Mouse (Mus musculus) left cerebral cortex, adult 2 months (tissue): Measurements from ENCODE around the gene Akr1b10. TPM values are rescaled to one million over a fixed set of nuclear protein-coding genes. Genes with fewer than 3 reads are reported as not detected.
"Not testable (repeated sequence)": the region's sequence is repeated elsewhere in the genome, so short reads cannot be mapped to it uniquely, and the experiment has no call there.

Experiments
- DNase-seq, 2 experiments: peaks; one replicate each; pipeline ENCODE4 v3.0.0; 2021 to 2022; ENCODE audit warnings: low spot score in 2 of 2, mixed read lengths in 1 of 2; ENCODE audit errors: extremely low spot score in 1 of 2
- H3K27ac ChIP-seq: fragments of 200-600 bp; 2 replicates; pipeline ENCODE4 v1.8.1; 2022
- H3K4me3 ChIP-seq: fragments of 200-600 bp; 2 replicates; pipeline ENCODE4 v1.8.1; 2022
- CTCF ChIP-seq: fragments of 200-600 bp; IDR thresholded peaks from 2 replicates; pipeline ENCODE4 v1.8.1; 2022; ENCODE audit warnings: antibody characterized with exemption, mild to moderate bottlenecking, moderate library complexity
- intact Hi-C: fragments of 180-260 bp; cut with DNase I; formaldehyde crosslinking; loops from one replicate; pipeline ENCODE4 v1.15.1; 2025
- total RNA-seq, 2 experiments: library from RNA; stranded (reverse); gene quantifications; 2 replicates each; pipeline ENCODE4 v1.2.3; 2021

Akr1b10 gene
- total RNA-seq, 2 experiments from 2014 or later, result 21.0 to 24.2 TPM

- intact Hi-C loops, result no loop called here
- no peak overlapping the region for H3K27ac ChIP-seq
- DNase-seq, result no peak
- no peak overlapping the region for H3K4me3 ChIP-seq
- no peak for TF ChIP-seq CTCF
Measured at GRCm38 (mm10) chr6:34352401-34352800, 31.6 kb upstream of the Akr1b10 start.

- DNase-seq, result no peak
- H3K4me3 ChIP-seq, result no peak within 1 kb of the TSS
- H3K27ac ChIP-seq, result no peak within 1 kb of the TSS
- intact Hi-C loops, result no loop called here
- no peak for TF ChIP-seq CTCF
Measured at GRCm38 (mm10) chr6:34353658-34354353, 30.2 kb upstream of the Akr1b10 start, which contains the start of gene Akr1b8. Gene Akr1b8 (plus strand): TSS chr6:34354119.

GRCm38 (mm10) chr6:34354354-34355348, 29.4 kb upstream of the Akr1b10 start:
- Histone ChIP-seq H3K4me3 (no peak overlapping the region), H3K27ac (no peak overlapping the region)
- DNase-seq, result no peak
- no peak for TF ChIP-seq CTCF
- intact Hi-C loops, result no loop called here

GRCm38 (mm10) chr6:34355349-34355747, 28.7 kb upstream of the Akr1b10 start:
- Histone ChIP-seq H3K27ac (no peak overlapping the region), H3K4me3 (no peak overlapping the region)
- DNase-seq, result no peak
- no peak; the same call in 1 of the 2 replicates for TF ChIP-seq CTCF
- intact Hi-C loops, result no loop called here

- no peak for DNase-seq
Measured at GRCm38 (mm10) chr6:34355841-34356240, 28.2 kb upstream of the Akr1b10 start.

GRCm38 (mm10) chr6:34364217-34365136, 19.5 kb upstream of the Akr1b10 start:
- no peak overlapping the region for H3K4me3 ChIP-seq
- intact Hi-C loops, result no loop called here
- H3K27ac ChIP-seq, result no peak overlapping the region
- TF ChIP-seq CTCF, result peak; percentile 24
- DNase-seq, result no peak

More at GRCm38 (mm10) chr6:34355841-34356240, 28.2 kb upstream of the Akr1b10 start:
- no peak for TF ChIP-seq CTCF
- intact Hi-C loops, result no loop called here
- no peak overlapping the region for H3K27ac ChIP-seq
- H3K4me3 ChIP-seq, result no peak overlapping the region

GRCm38 (mm10) chr6:34367998-34368397, 16.0 kb upstream of the Akr1b10 start:
- Histone ChIP-seq H3K27ac (no peak overlapping the region), H3K4me3 (no peak overlapping the region)
- DNase-seq, result no peak
- intact Hi-C loops, result no loop called here
- TF ChIP-seq CTCF, result no peak

- no peak for TF ChIP-seq CTCF
- no peak for DNase-seq
- H3K4me3 ChIP-seq, result no peak overlapping the region
- H3K27ac ChIP-seq, result no peak overlapping the region
- intact Hi-C loops, result loop anchor here (2.0 to 10.0 kb wide), 3 partner anchors 77 to 385 kb away; no protein-coding TSS in a partner anchor
Measured at GRCm38 (mm10) chr6:34370081-34370480, 13.9 kb upstream of the Akr1b10 start.

- intact Hi-C loops, result loop anchor here (1.0 to 10.0 kb wide), 4 partner anchors 26 to 383 kb away; no protein-coding TSS in a partner anchor
- no peak overlapping the region for H3K27ac ChIP-seq
- DNase-seq, result peak; percentile 79
- TF ChIP-seq CTCF, result peak; percentile 84
- H3K4me3 ChIP-seq, result no peak overlapping the region
Measured at GRCm38 (mm10) chr6:34371700-34372351, 12.2 kb upstream of the Akr1b10 start.

- TF ChIP-seq CTCF, result no peak
- DNase-seq, result no peak
- H3K27ac ChIP-seq, result no peak overlapping the region
- H3K4me3 ChIP-seq, result no peak overlapping the region
- intact Hi-C loops, result loop anchor here (10.0 kb wide), 1 partner anchor 381 kb away; no protein-coding TSS in a partner anchor
Measured at GRCm38 (mm10) chr6:34373841-34374240, 10.2 kb upstream of the Akr1b10 start.

GRCm38 (mm10) chr6:34375888-34376287, 8.1 kb upstream of the Akr1b10 start:
- H3K27ac ChIP-seq, H3K4me3 ChIP-seq, DNase-seq: not testable (repeated sequence)
- intact Hi-C loops, result loop anchor here (10.0 kb wide), 1 partner anchor 379 kb away; no protein-coding TSS in a partner anchor
